Mouse (Mus musculus): ENCODE results near the gene Sorcs2. TPM values are rescaled to one million over a fixed set of nuclear protein-coding genes. Genes with fewer than 3 reads are reported as not detected.

Gene Sorcs2
- 14.2 and 14.8 TPM in 2 replicates for polyA plus RNA-seq (2015; fragmentation: Nextera tagmentation; extraction: Ambion mirVana)

DNA sequence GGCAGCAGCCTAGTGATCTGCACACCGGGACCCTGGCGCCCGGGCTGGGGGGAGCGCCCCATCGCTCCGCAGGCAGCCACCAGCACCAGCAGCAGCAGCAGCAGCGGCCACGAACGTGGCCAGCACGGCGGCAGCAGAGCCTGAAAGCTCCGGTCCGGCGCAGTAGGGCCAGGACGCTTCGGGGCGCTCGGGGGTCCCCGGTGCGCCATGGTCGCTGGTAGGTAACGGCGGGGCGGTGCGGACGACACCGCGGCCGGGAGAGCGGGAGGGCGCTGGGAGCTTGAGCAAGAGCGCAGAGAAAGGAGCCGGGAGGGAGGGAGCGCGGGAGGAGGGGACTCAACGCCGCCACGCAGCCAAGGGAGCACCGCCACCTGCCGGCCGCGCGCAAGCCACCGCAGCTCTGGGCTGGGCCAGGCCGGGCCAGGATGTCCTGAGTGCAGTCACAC, at the start of gene Sorcs2:
Sorcs2 (minus strand) TSS at position 303 of the 446 bp plus-strand sequence.
- H3K36me3 ChIP-seq, result no peaks in the 10 kb centered on the region
- peak within 1 kb of the TSS; percentile 35; the same call in 1 of the 2 replicates for H3K27ac ChIP-seq (replicated peaks)
- peaks cover 53% of the 10 kb centered on the region for H3K4me1 ChIP-seq
- peak; percentile 91 for ATAC-seq (ENCODE audit: low FRiP score)
- H3K9me3 ChIP-seq (replicated peaks), result no peaks in the 10 kb centered on the region
- under 1% methylated on average over 34 of the region's 45 CpGs for WGBS
- peak within 1 kb of the TSS; percentile 90 for H3K4me2 ChIP-seq
- peak within 1 kb of the TSS; percentile 62 for H3K4me3 ChIP-seq (replicated peaks)
- peaks cover 18% of the 10 kb centered on the region for H3K27me3 ChIP-seq (replicated peaks)
- peak within 1 kb of the TSS; percentile 82 for H3K9ac ChIP-seq (replicated peaks)

DNA sequence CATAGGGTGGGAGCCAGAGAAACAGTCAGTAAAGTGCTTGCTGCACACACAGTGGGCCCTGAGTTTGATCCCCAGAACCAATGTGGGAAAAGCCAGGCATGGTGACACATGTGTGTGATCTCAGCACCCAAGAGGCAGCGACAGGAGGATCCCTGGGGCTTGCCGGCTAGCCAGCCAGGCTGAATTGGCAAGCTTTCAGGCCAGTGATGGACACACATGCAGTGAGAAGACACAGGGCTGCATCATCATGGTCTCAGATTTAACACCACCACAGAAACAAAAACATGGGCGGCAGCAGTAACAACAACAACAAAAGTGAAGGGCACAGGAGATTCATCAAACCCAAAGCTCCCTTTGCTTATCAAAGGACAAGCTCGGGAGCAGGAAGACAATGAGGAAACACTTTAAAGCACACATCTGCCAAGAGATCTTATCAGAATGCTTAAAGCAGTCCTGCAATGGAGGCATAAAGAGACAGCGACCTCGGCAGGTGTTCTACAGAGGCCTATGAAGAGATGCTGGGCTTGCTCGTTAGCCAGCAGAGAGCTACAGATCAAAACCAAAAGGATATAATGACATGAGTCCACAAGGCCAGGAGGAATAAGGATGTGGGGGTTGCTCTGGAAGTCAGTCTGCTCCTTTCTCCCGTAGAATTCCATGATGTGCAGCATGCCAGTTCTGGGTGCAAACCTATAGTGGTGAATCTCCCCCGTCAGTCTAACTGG, 48.4 kb upstream of the Sorcs2 start:
- WGBS, result 50% methylated on average over 9 of the region's 9 CpGs
- H3K27me3 ChIP-seq (replicated peaks), result no peaks in the 10 kb centered on the region
- no peak overlapping the region for H3K27ac ChIP-seq (replicated peaks)
- no peak overlapping the region for H3K4me3 ChIP-seq (replicated peaks)
- H3K9me3 ChIP-seq (replicated peaks), result no peaks in the 10 kb centered on the region
- no peaks in the 10 kb centered on the region for H3K36me3 ChIP-seq
- no peak overlapping the region for H3K4me2 ChIP-seq
- no peak for ATAC-seq (ENCODE audit: low FRiP score)
- H3K9ac ChIP-seq (replicated peaks), result no peak overlapping the region
- H3K4me1 ChIP-seq, result peaks cover 15% of the 10 kb centered on the region

GRCm38 (mm10) chr5:36445028-36445427, 47.1 kb upstream of the Sorcs2 start:
- no peak overlapping the region for H3K4me2 ChIP-seq
- ATAC-seq (ENCODE audit: low FRiP score), result peak; percentile 26; the same call in 1 of the 2 replicates

GRCm38 (mm10) chr5:36444611-36445010, 46.7 kb upstream of the Sorcs2 start:
- peaks cover 14% of the 10 kb centered on the region for H3K4me1 ChIP-seq
- no peaks in the 10 kb centered on the region for H3K27me3 ChIP-seq (replicated peaks)
- 54% methylated on average over 4 of the region's 4 CpGs for WGBS
- no peak overlapping the region for H3K4me3 ChIP-seq (replicated peaks)
- ATAC-seq (ENCODE audit: low FRiP score), result no peak
- no peak overlapping the region for H3K27ac ChIP-seq (replicated peaks)
- H3K36me3 ChIP-seq, result no peaks in the 10 kb centered on the region
- no peak overlapping the region for H3K4me2 ChIP-seq
- H3K9ac ChIP-seq (replicated peaks), result no peak overlapping the region
- H3K9me3 ChIP-seq (replicated peaks), result no peaks in the 10 kb centered on the region

More at GRCm38 (mm10) chr5:36445028-36445427, 47.1 kb upstream of the Sorcs2 start:
- no peak overlapping the region for H3K4me3 ChIP-seq (replicated peaks)
- 23% methylated on average over 8 of the region's 8 CpGs for WGBS
- no peaks in the 10 kb centered on the region for H3K27me3 ChIP-seq (replicated peaks)
- H3K4me1 ChIP-seq, result peaks cover 14% of the 10 kb centered on the region
- H3K27ac ChIP-seq (replicated peaks), result 0 out of 2 replicates have a peak overlapping the region, but pooled peaks have one; percentile 9
- no peak overlapping the region for H3K9ac ChIP-seq (replicated peaks)
- H3K36me3 ChIP-seq, result no peaks in the 10 kb centered on the region
- no peaks in the 10 kb centered on the region for H3K9me3 ChIP-seq (replicated peaks)

DNA sequence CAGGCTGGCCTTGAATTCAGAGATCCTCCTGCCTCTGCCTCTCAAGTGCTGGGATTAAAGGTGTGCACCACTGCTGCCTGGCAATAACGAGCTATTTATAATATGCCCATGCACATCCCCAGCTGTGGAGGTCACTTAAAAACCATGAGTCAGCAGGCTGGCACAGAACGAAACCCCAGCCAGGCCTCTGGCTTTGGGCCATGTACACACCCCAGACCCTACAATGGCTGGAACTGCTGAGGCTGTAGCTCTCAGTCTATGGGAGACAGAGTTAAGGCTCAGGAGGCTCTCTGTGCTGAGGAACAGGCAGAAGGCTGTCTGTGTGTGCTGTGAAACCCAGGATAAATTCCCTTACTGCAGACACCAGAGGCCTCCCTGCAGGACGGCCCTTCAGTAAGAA, 42.8 kb upstream of the Sorcs2 start:
- WGBS, result 52% methylated on average over 3 of the region's 3 CpGs
- H3K4me3 ChIP-seq (replicated peaks), result no peak overlapping the region
- no peak overlapping the region for H3K4me2 ChIP-seq

DNA sequence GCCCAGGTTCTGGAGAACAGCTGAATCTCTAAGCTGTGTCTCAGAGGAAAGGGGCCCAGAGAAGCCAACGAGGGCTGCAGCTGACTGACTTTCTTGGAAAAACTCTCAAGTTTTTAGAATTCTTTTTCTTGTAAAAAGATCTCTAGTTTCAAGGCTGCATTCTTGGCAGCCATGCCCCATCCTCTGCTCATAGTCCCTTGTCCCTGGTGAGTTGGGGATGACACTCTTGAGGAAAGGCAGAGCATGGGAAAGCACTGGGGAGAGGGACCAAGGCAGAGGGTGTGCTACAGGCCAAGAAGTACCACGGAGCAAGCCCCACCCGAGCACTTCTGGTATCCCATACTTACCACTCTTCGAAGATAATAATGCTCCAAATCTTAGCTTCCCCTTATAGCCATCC, 38.9 kb upstream of the Sorcs2 start:
- H3K27ac ChIP-seq (replicated peaks), result no peak overlapping the region
- ATAC-seq (ENCODE audit: low FRiP score), result no peak
- H3K9me3 ChIP-seq (replicated peaks), result no peaks in the 10 kb centered on the region
- no peaks in the 10 kb centered on the region for H3K4me1 ChIP-seq
- no peaks in the 10 kb centered on the region for H3K36me3 ChIP-seq
- 88% methylated on average over 4 of the region's 4 CpGs for WGBS
- H3K9ac ChIP-seq (replicated peaks), result no peak overlapping the region
- no peak overlapping the region for H3K4me2 ChIP-seq
- H3K4me3 ChIP-seq (replicated peaks), result no peak overlapping the region
- no peaks in the 10 kb centered on the region; the same call in 1 of the 2 replicates for H3K27me3 ChIP-seq (replicated peaks)

More for the DNA sequence above, 42.8 kb upstream of the Sorcs2 start:
- ATAC-seq (ENCODE audit: low FRiP score), result no peak
- H3K27me3 ChIP-seq (replicated peaks), result no peaks in the 10 kb centered on the region
- peaks cover 8% of the 10 kb centered on the region for H3K4me1 ChIP-seq
- H3K27ac ChIP-seq (replicated peaks), result no peak overlapping the region
- no peak overlapping the region for H3K9ac ChIP-seq (replicated peaks)
- no peaks in the 10 kb centered on the region for H3K36me3 ChIP-seq
- H3K9me3 ChIP-seq (replicated peaks), result no peaks in the 10 kb centered on the region

GRCm38 (mm10) chr5:36434398-36434967, 36.5 kb upstream of the Sorcs2 start:
- WGBS, result 48% methylated on average over 9 of the region's 9 CpGs
- no peak overlapping the region for H3K27ac ChIP-seq (replicated peaks)
- no peak overlapping the region for H3K9ac ChIP-seq (replicated peaks)
- H3K36me3 ChIP-seq, result no peaks in the 10 kb centered on the region
- no peak for ATAC-seq (ENCODE audit: low FRiP score)
- no peaks in the 10 kb centered on the region; the same call in 1 of the 2 replicates for H3K27me3 ChIP-seq (replicated peaks)
- no peaks in the 10 kb centered on the region for H3K9me3 ChIP-seq (replicated peaks)
- H3K4me1 ChIP-seq, result no peaks in the 10 kb centered on the region
- no peak overlapping the region for H3K4me3 ChIP-seq (replicated peaks)
- H3K4me2 ChIP-seq, result no peak overlapping the region

- Histone ChIP-seq H3K4me2 (no peak overlapping the region), H3K9ac (replicated peaks) (no peak overlapping the region), H3K27ac (replicated peaks) (no peak overlapping the region), H3K36me3 (no peaks in the 10 kb centered on the region), H3K9me3 (replicated peaks) (no peaks in the 10 kb centered on the region), H3K4me3 (replicated peaks) (no peak overlapping the region), H3K27me3 (replicated peaks) (no peaks in the 10 kb centered on the region; the same call in 1 of the 2 replicates), H3K4me1 (0 out of 2 replicates have a peak, but pooled peaks cover 5% of the 10 kb centered on the region)
- 64% methylated on average over 2 of the region's 2 CpGs for WGBS
- no peak for ATAC-seq (ENCODE audit: low FRiP score)
These were observed 33.8 kb upstream of the Sorcs2 start for GRCm38 (mm10) chr5:36431711-36432110.

- Histone ChIP-seq H3K9ac (replicated peaks) (no peak overlapping the region), H3K4me1 (0 out of 2 replicates have a peak, but pooled peaks cover 5% of the 10 kb centered on the region), H3K27ac (replicated peaks) (no peak overlapping the region), H3K36me3 (no peaks in the 10 kb centered on the region), H3K9me3 (replicated peaks) (no peaks in the 10 kb centered on the region), H3K27me3 (replicated peaks) (no peaks in the 10 kb centered on the region; the same call in 1 of the 2 replicates), H3K4me3 (replicated peaks) (no peak overlapping the region), H3K4me2 (no peak overlapping the region)
- ATAC-seq (ENCODE audit: low FRiP score), result no peak
- 94% methylated on average over 3 of the region's 3 CpGs for WGBS
These were observed 31.6 kb upstream of the Sorcs2 start for GRCm38 (mm10) chr5:36429551-36429950.

- H3K4me1 ChIP-seq, result 0 out of 2 replicates have a peak, but pooled peaks cover 5% of the 10 kb centered on the region
- no peaks in the 10 kb centered on the region for H3K9me3 ChIP-seq (replicated peaks)
- no peaks in the 10 kb centered on the region for H3K36me3 ChIP-seq
- no peak for ATAC-seq (ENCODE audit: low FRiP score)
- H3K9ac ChIP-seq (replicated peaks), result no peak overlapping the region
- no peak overlapping the region for H3K27ac ChIP-seq (replicated peaks)
- 30% methylated on average over 11 of the region's 11 CpGs for WGBS
- no peak overlapping the region for H3K4me2 ChIP-seq
- H3K27me3 ChIP-seq (replicated peaks), result no peaks in the 10 kb centered on the region; the same call in 1 of the 2 replicates
- no peak overlapping the region for H3K4me3 ChIP-seq (replicated peaks)
These were observed 29.9 kb upstream of the Sorcs2 start for GRCm38 (mm10) chr5:36427831-36428230.

- Histone ChIP-seq H3K36me3 (no peaks in the 10 kb centered on the region), H3K4me3 (replicated peaks) (no peak overlapping the region), H3K27me3 (replicated peaks) (no peaks in the 10 kb centered on the region), H3K4me1 (0 out of 2 replicates have a peak, but pooled peaks cover 5% of the 10 kb centered on the region), H3K4me2 (no peak overlapping the region), H3K9me3 (replicated peaks) (no peaks in the 10 kb centered on the region), H3K27ac (replicated peaks) (no peak overlapping the region), H3K9ac (replicated peaks) (no peak overlapping the region)
- no peak for ATAC-seq (ENCODE audit: low FRiP score)
- WGBS, result 80% methylated on average over 5 of the region's 5 CpGs
These were observed 28.5 kb upstream of the Sorcs2 start for GRCm38 (mm10) chr5:36426404-36426803.

GRCm38 (mm10) chr5:36424676-36425075, 26.7 kb upstream of the Sorcs2 start:
- ATAC-seq (ENCODE audit: low FRiP score), result no peak
- no peak overlapping the region for H3K4me3 ChIP-seq (replicated peaks)
- H3K4me2 ChIP-seq, result no peak overlapping the region
- H3K27me3 ChIP-seq (replicated peaks), result no peaks in the 10 kb centered on the region
- H3K9me3 ChIP-seq (replicated peaks), result no peaks in the 10 kb centered on the region
- no peak overlapping the region for H3K27ac ChIP-seq (replicated peaks)
- H3K36me3 ChIP-seq, result no peaks in the 10 kb centered on the region
- 0 out of 2 replicates have a peak, but pooled peaks cover 5% of the 10 kb centered on the region for H3K4me1 ChIP-seq
- H3K9ac ChIP-seq (replicated peaks), result no peak overlapping the region

All from neural tube, embryonic 15.5 days (tissue).